Mouse (Mus musculus) liver, embryonic 15.5 days (tissue): ENCODE data around the gene Mical2. TPM values are rescaled to one million over a fixed set of nuclear protein-coding genes. Genes with fewer than 3 reads are reported as not detected.

ENCODE experiments used
- ATAC-seq: fragments of 200-750 bp; cut with Nextera tagmentation; 2 replicates; pipeline ENCODE4 v1.8.0; 2017; ENCODE audit warnings: moderate number of reproducible peaks, mild to moderate bottlenecking, moderate library complexity; ENCODE audit not compliant: insufficient read depth
- H3K27ac ChIP-seq: fragments of 300-500 bp; sonication (generic); replicated peaks from 2 replicates; pipeline ENCODE4 v1.5.1; 2015; ENCODE audit warnings: mild to moderate bottlenecking, inconsistent platforms
- H3K27me3 ChIP-seq: fragments of 300-500 bp; sonication (generic); 2 replicates; pipeline ENCODE4 v1.6.1; 2015; ENCODE audit warnings: mild to moderate bottlenecking, inconsistent platforms
- H3K36me3 ChIP-seq: fragments of 300-500 bp; sonication (generic); replicated peaks from 2 replicates; pipeline ENCODE4 v1.6.1; 2015; ENCODE audit warnings: moderate library complexity, mild to moderate bottlenecking, inconsistent platforms
- H3K4me1 ChIP-seq: fragments of 300-500 bp; sonication (generic); replicated peaks from 2 replicates; pipeline ENCODE4 v1.6.1; 2015; ENCODE audit warnings: inconsistent platforms
- H3K4me2 ChIP-seq: fragments of 300-500 bp; sonication (generic); 2 replicates; pipeline ENCODE4 v1.6.1; 2015; ENCODE audit warnings: moderate library complexity, mild to moderate bottlenecking, inconsistent platforms
- H3K4me3 ChIP-seq: fragments of 300-500 bp; sonication (generic); replicated peaks from 2 replicates; pipeline ENCODE4 v1.5.1; 2015; ENCODE audit warnings: mild to moderate bottlenecking, inconsistent platforms
- H3K9ac ChIP-seq: fragments of 300-500 bp; sonication (generic); 2 replicates; pipeline ENCODE4 v1.6.1; 2015; ENCODE audit warnings: moderate library complexity, mild to moderate bottlenecking, inconsistent platforms
- H3K9me3 ChIP-seq: fragments of 300-500 bp; sonication (generic); replicated peaks from 2 replicates; pipeline ENCODE4 v1.6.1; 2016; ENCODE audit warnings: inconsistent platforms
- WGBS: fragments of 180-500 bp; shearing (Covaris S2); methylation state at CpG from one replicate; pipeline ENCODE4 v1.1.7; 2015; ENCODE audit warnings: mixed read lengths; ENCODE audit not compliant: insufficient replicate concordance; 5-methylcytosine and 5-hydroxymethylcytosine counted together
- polyA plus RNA-seq: library from polyadenylated mRNA; unstranded; fragments of >200 nt; fragmentation: Nextera tagmentation; extraction: Ambion mirVana; gene quantifications from 2 replicates; pipeline ENCODE4 v1.2.1, GENCODE M21; 2015

Mical2 gene
- polyA plus RNA-seq, 1 experiment from 2014 or later: 1.8 TPM

DNA sequence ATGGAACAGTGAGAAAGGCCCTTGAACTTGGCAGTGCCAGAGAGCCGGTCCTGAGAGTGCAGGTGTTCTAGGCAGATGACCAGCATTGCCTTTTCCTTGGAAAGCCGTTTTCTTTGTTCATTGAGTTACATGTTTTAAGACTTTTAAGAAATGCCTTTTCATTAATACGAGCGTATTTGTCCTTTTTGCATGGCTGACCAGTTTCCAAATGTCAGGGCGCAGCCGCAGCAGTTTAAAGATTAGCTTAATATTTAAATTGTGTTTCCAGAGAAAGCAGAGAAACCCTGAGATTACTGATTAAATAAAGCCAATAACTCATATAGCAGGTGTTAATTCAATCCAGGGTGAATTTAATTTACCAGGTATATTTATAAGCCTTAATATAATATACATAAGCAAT, 187.6 kb downstream of the Mical2 start:
- 66% methylated on average over 6 of the region's 6 CpGs for WGBS
- H3K4me1 ChIP-seq: no peaks in the 10 kb centered on the region
- no peak overlapping the region for H3K27ac ChIP-seq
- no peak overlapping the region for H3K4me2 ChIP-seq
- no peak overlapping the region for H3K4me3 ChIP-seq
- no peak overlapping the region for H3K9ac ChIP-seq
- no peaks in the 10 kb centered on the region for H3K9me3 ChIP-seq
- H3K36me3 ChIP-seq: no peaks in the 10 kb centered on the region
- H3K27me3 ChIP-seq: peaks cover 10% of the 10 kb centered on the region
- ATAC-seq: no peak

GRCm38 (mm10) chr7:112416058-112416526, 190.4 kb downstream of the Mical2 start:
- WGBS: 14% methylated on average over 14 of the region's 14 CpGs
- Histone ChIP-seq H3K27me3 (peaks cover 10% of the 10 kb centered on the region), H3K4me2 (no peak overlapping the region), H3K36me3 (no peaks in the 10 kb centered on the region), H3K4me1 (no peaks in the 10 kb centered on the region), H3K9ac (no peak overlapping the region), H3K9me3 (no peaks in the 10 kb centered on the region), H3K4me3 (no peak overlapping the region), H3K27ac (no peak overlapping the region)
- ATAC-seq: no peak

GRCm38 (mm10) chr7:112416730-112417513, 191.3 kb downstream of the Mical2 start:
- no peak overlapping the region for H3K4me3 ChIP-seq
- H3K4me2 ChIP-seq: no peak overlapping the region
- 20% methylated on average over 6 of the region's 7 CpGs for WGBS
- H3K36me3 ChIP-seq: no peaks in the 10 kb centered on the region
- no peak overlapping the region for H3K27ac ChIP-seq
- no peaks in the 10 kb centered on the region for H3K4me1 ChIP-seq
- H3K9me3 ChIP-seq: no peaks in the 10 kb centered on the region
- peaks cover 10% of the 10 kb centered on the region for H3K27me3 ChIP-seq
- H3K9ac ChIP-seq: no peak overlapping the region
- ATAC-seq: no peak

GRCm38 (mm10) chr7:112417598-112417997, 191.9 kb downstream of the Mical2 start:
- H3K27ac ChIP-seq: no peak overlapping the region
- WGBS: 53% methylated on average over 4 of the region's 4 CpGs

GRCm38 (mm10) chr7:112423438-112423837, 197.8 kb downstream of the Mical2 start:
- ATAC-seq: no peak
- WGBS: 62% methylated on average over 4 of the region's 4 CpGs
- Histone ChIP-seq H3K9me3 (no peaks in the 10 kb centered on the region), H3K4me3 (no peak overlapping the region), H3K4me1 (no peaks in the 10 kb centered on the region), H3K27me3 (peaks cover 17% of the 10 kb centered on the region), H3K27ac (no peak overlapping the region), H3K4me2 (no peak overlapping the region), H3K36me3 (no peaks in the 10 kb centered on the region), H3K9ac (no peak overlapping the region)

More at GRCm38 (mm10) chr7:112417598-112417997, 191.9 kb downstream of the Mical2 start:
- no peak overlapping the region for H3K9ac ChIP-seq
- no peaks in the 10 kb centered on the region for H3K9me3 ChIP-seq
- peaks cover 10% of the 10 kb centered on the region for H3K27me3 ChIP-seq
- no peak overlapping the region for H3K4me3 ChIP-seq
- no peaks in the 10 kb centered on the region for H3K4me1 ChIP-seq
- H3K36me3 ChIP-seq: no peaks in the 10 kb centered on the region
- ATAC-seq: no peak
- no peak overlapping the region for H3K4me2 ChIP-seq

DNA sequence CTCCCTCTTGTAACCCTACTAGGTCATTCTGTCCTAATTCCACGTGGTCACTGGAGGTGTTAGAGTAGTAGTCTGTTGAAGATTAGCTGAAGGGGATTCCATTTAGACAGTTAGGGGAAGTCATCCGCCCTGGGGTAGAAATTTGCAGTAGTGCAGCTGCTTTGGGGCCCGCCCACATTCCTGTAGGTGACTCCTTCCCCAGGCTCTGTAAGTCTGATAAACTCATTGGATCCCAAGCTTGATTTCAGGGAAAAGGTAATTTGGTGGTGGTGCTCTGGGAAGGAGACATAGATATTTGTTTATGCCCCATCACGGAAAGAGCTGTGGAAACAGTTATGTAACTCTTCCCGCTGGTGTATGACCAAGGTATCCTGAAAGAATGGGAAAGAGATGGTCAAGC, 201.2 kb downstream of the Mical2 start:
- H3K9ac ChIP-seq: no peak overlapping the region
- 36% methylated on average over 5 of the region's 5 CpGs for WGBS
- H3K9me3 ChIP-seq: no peaks in the 10 kb centered on the region
- no peaks in the 10 kb centered on the region for H3K36me3 ChIP-seq
- no peak overlapping the region for H3K27ac ChIP-seq
- peaks cover 24% of the 10 kb centered on the region for H3K27me3 ChIP-seq
- H3K4me3 ChIP-seq: no peak overlapping the region
- ATAC-seq: no peak
- no peak overlapping the region for H3K4me2 ChIP-seq
- H3K4me1 ChIP-seq: no peaks in the 10 kb centered on the region

DNA sequence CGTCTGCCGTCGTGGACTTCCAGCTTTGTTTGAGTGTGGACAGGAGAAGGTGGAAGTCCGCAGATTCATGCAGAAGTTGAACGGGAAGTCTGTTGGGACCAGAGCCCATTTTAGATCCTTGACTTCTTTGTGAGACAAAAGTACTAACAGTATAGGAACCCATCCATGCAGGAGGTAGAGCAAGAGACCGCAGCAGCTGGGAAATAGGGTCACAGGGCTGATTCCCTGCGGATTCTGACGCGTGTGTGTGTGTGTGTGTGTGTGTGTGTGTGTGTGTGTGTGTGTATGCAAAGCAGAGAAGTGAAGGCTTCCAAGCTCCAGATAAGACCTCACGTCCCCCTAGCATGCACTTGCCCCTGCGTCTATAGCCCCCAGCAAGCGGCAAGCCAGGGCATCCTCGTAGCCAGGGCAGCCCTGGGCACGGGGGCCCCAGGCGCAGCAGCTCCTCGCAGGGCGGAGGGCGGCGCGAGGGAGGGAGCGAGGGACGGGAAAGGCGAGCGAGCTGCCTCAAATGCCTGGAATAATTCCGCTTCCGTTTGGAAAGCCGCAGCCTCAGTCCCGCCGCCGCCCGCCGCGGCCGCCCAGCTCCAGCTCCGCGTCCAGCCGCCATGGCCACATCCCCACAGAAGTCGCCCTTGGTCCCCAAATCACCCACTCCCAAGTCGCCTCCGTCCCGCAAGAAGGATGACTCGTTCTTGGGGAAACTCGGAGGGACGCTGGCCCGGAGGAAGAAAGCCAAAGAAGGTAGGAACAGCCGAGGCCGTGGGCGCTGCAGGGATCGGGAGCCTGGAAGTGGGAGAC, 201.9 kb downstream of the Mical2 start, which contains the start of gene Parva:
Gene Parva, plus strand, starts transcription at position 149 of the 801 bp plus-strand sequence.
- no peaks in the 10 kb centered on the region for H3K9me3 ChIP-seq
- peak; percentile 56; the same call in 1 of the 2 replicates for ATAC-seq
- 3% methylated on average over 49 of the region's 49 CpGs for WGBS

DNA sequence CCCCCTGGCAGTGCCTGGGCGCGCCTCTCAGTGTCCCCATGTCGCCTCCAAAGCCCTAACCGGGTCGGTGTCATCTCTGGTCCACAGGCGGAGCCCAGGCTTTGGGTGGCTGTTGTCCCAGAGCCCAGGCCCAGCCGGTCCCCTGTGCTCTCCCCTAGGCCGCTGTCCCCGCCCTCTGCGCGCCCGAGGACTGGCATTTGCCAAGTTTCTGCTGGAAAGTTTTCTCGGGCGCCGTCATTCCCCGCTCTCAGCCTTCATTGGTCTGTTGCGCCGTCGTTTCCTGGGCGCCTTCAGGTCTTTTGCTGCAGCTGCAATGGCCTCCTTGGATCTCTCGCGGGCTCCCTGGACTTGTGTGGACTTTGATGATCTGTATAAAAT, 202.5 kb downstream of the Mical2 start:
- H3K27ac ChIP-seq: peak overlapping the region; percentile 61; the same call in 1 of the 2 replicates
- 4% methylated on average over 22 of the region's 22 CpGs for WGBS
- peak; percentile 44; the same call in 1 of the 2 replicates for ATAC-seq
- H3K4me2 ChIP-seq: peak overlapping the region; percentile 58
- H3K4me3 ChIP-seq: peak overlapping the region; percentile 57
- no peaks in the 10 kb centered on the region for H3K9me3 ChIP-seq
- H3K9ac ChIP-seq: peak overlapping the region; percentile 46
- no peaks in the 10 kb centered on the region for H3K36me3 ChIP-seq
- H3K4me1 ChIP-seq: no peaks in the 10 kb centered on the region
- H3K27me3 ChIP-seq: peaks cover 24% of the 10 kb centered on the region

More for the DNA sequence above, 201.9 kb downstream of the Mical2 start, which contains the start of gene Parva:
- Histone ChIP-seq H3K4me3 (peak within 1 kb of the TSS; percentile 57), H3K27ac (peak within 1 kb of the TSS; percentile 61; the same call in 1 of the 2 replicates), H3K27me3 (peaks cover 24% of the 10 kb centered on the region), H3K4me2 (peak within 1 kb of the TSS; percentile 58), H3K4me1 (no peaks in the 10 kb centered on the region), H3K36me3 (no peaks in the 10 kb centered on the region), H3K9ac (peak within 1 kb of the TSS; percentile 46)

- Histone ChIP-seq H3K4me2 (no peak overlapping the region), H3K4me3 (no peak overlapping the region), H3K36me3 (0 out of 2 replicates have a peak, but pooled peaks cover 4% of the 10 kb centered on the region), H3K27me3 (no peaks in the 10 kb centered on the region), H3K4me1 (no peaks in the 10 kb centered on the region; the same call in 1 of the 2 replicates), H3K9me3 (no peaks in the 10 kb centered on the region), H3K9ac (no peak overlapping the region), H3K27ac (no peak overlapping the region)
- WGBS: 50% methylated on average over 3 of the region's 3 CpGs
- ATAC-seq: no peak
These were observed 214.2 kb downstream of the Mical2 start for GRCm38 (mm10) chr7:112439846-112440245.

DNA sequence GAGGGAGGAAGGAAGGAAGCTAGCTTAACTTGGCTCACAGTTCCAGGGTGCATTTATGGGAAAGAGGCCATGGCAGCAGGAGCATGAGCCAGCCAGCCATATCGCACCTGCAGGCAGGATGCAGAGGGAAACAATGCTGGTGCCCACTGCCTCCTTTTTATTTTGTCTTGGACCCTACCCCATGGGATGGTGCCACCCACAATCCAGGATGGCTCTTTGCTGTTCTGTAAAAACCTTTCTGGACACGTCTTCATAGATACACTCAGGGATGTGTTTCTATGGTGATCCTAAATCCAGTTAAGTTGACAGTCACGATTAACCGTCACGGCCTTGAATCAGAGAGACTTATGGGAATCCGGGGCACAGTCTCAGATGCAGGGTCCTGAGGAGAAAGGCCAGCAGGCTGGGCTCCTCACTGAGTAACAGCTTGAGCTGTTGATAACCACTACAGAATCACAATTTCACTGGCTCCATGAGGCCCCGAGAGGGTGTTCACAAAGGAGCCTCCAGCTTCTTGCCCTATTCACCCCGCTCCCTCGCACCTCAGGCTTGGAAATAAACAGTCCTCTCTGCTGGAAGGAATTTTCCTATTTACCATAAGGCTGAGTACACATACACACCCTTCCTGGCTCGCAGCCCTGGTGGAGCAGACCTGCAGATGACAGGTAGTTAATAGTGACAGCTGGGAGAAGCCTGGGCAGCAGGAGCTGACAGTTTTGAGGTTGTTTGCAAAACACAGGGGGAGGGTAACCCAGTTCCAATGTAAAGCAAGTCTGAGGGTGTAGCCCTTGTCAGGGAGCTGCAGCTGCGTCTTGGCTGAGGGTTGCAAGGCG, 218.7 kb downstream of the Mical2 start:
- WGBS: 51% methylated on average over 12 of the region's 12 CpGs
- Histone ChIP-seq H3K36me3 (no peaks in the 10 kb centered on the region), H3K4me1 (peaks cover 4% of the 10 kb centered on the region; the same call in 1 of the 2 replicates), H3K9ac (no peak overlapping the region), H3K27ac (no peak overlapping the region), H3K9me3 (no peaks in the 10 kb centered on the region), H3K27me3 (no peaks in the 10 kb centered on the region), H3K4me3 (no peak overlapping the region), H3K4me2 (peak overlapping the region; percentile 11)
- peak; percentile 42; the same call in 1 of the 2 replicates for ATAC-seq
